Mouse (Mus musculus) heart, postnatal 36 days (tissue): ENCODE results near the gene Cap2. TPM values are rescaled to one million over a fixed set of nuclear protein-coding genes. Genes with fewer than 3 reads are reported as not detected.

ENCODE experiments used
- DNase-seq, 2 experiments: peaks; one replicate each; pipeline ENCODE4 v3.0.0; 2021 to 2022
- intact Hi-C: fragments of 180-260 bp; cut with DNase I; formaldehyde crosslinking; loops from one replicate; pipeline ENCODE4 v1.15.1; 2025
- total RNA-seq, 2 experiments: library from RNA; stranded (reverse); gene quantifications; 2 replicates each; pipeline ENCODE4 v1.2.3; 2021

The Cap2 gene
- total RNA-seq, 2 experiments from 2014 or later, result 141 to 147 TPM

GRCm38 (mm10) chr13:46523712-46524111 lies 22.1 kb downstream of the Cap2 start:
- DNase-seq, result peak; percentile 18 to 39
- intact Hi-C loops, result loop anchor here (5.0 kb wide), 2 partner anchors 49 to 96 kb away; no protein-coding TSS in a partner anchor

GRCm38 (mm10) chr13:46525295-46526255 lies 23.9 kb downstream of the Cap2 start:
- no peak for DNase-seq
- intact Hi-C loops, result no loop called here

- DNase-seq, result no peak
- intact Hi-C loops, result no loop called here
Measured at GRCm38 (mm10) chr13:46526645-46527044, 25.0 kb downstream of the Cap2 start.

GRCm38 (mm10) chr13:46527340-46527739 lies 25.7 kb downstream of the Cap2 start:
- DNase-seq, result no peak
- intact Hi-C loops, result no loop called here

- intact Hi-C loops, result no loop called here
- DNase-seq, result no peak
Measured at GRCm38 (mm10) chr13:46529037-46529436, 27.4 kb downstream of the Cap2 start.

GRCm38 (mm10) chr13:46530546-46530945 lies 28.9 kb downstream of the Cap2 start:
- intact Hi-C loops, result no loop called here
- DNase-seq, result no peak

GRCm38 (mm10) chr13:46531676-46532075 lies 30.0 kb downstream of the Cap2 start:
- intact Hi-C loops, result no loop called here
- DNase-seq, result no peak

GRCm38 (mm10) chr13:46532276-46532675 lies 30.6 kb downstream of the Cap2 start:
- no peak for DNase-seq
- intact Hi-C loops, result no loop called here

- intact Hi-C loops, result no loop called here
- DNase-seq, result no peak
Measured at GRCm38 (mm10) chr13:46533342-46534129, 31.9 kb downstream of the Cap2 start.

GRCm38 (mm10) chr13:46534171-46534968 lies 32.7 kb downstream of the Cap2 start:
- DNase-seq, result no peak
- intact Hi-C loops, result no loop called here

GRCm38 (mm10) chr13:46534969-46535785 lies 33.5 kb downstream of the Cap2 start:
- no peak for DNase-seq
- intact Hi-C loops, result no loop called here

- intact Hi-C loops, result no loop called here
- DNase-seq, result no peak
Measured at GRCm38 (mm10) chr13:46539284-46539683, 37.6 kb downstream of the Cap2 start.

- intact Hi-C loops, result no loop called here
- no peak for DNase-seq
Measured at GRCm38 (mm10) chr13:46540943-46541342, 39.3 kb downstream of the Cap2 start.

GRCm38 (mm10) chr13:46542782-46543181 lies 41.1 kb downstream of the Cap2 start:
- intact Hi-C loops, result no loop called here
- DNase-seq, result no peak

GRCm38 (mm10) chr13:46544608-46545007 lies 43.0 kb downstream of the Cap2 start:
- no peak for DNase-seq
- intact Hi-C loops, result no loop called here

GRCm38 (mm10) chr13:46545081-46545480 lies 43.4 kb downstream of the Cap2 start:
- intact Hi-C loops, result no loop called here
- no peak for DNase-seq

- intact Hi-C loops, result no loop called here
Measured at GRCm38 (mm10) chr13:46546846-46547245, 45.2 kb downstream of the Cap2 start.

GRCm38 (mm10) chr13:46547253-46547652 lies 45.6 kb downstream of the Cap2 start:
- intact Hi-C loops, result no loop called here
- DNase-seq, result no peak

More at GRCm38 (mm10) chr13:46546846-46547245, 45.2 kb downstream of the Cap2 start:
- DNase-seq, result no peak

- DNase-seq, result no peak
- intact Hi-C loops, result no loop called here
Measured at GRCm38 (mm10) chr13:46548132-46548531, 46.5 kb downstream of the Cap2 start.
